Mouse (Mus musculus): ENCODE measurements around the gene Rab17. TPM values are rescaled to one million over a fixed set of nuclear protein-coding genes. Genes with fewer than 3 reads are reported as not detected.

The Rab17 gene
- polyA plus RNA-seq, 1 experiment = not detected

DNA sequence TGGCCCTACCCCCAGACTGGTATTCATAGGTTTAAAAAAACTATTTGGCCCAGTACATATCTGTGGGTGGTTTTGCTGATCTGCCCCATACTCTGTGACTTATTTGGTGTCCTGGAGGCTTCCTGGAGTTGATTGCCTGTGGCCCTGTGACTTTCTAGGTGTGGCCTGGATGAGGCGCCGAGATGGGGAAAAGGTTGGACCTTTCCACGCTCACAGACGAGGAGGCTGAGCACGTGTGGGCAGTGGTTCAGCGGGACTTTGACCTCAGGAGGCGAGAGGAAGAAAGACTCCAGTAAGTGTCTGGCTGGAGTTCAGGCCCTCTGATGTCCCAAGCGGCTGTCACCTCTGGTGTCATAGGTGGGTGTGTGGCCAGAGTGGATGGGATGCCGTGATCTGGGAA lies 47.8 kb downstream of the Rab17 start:
- Histone ChIP-seq H3K4me1 (ENCODE audit: control insufficient read depth, insufficient read depth, low read length) (no peaks in the 10 kb centered on the region), H3K4me3 (ENCODE audit: insufficient read depth, low read length) (no peak overlapping the region), H3K27ac (ENCODE audit: insufficient read depth, low read length) (no peak overlapping the region)
- TF ChIP-seq CTCF (IDR thresholded peaks at IDR 0.05; ENCODE audit: borderline replicate concordance, insufficient read depth, low read length) (no peak), POLR2A (IDR thresholded peaks at IDR 0.05; ENCODE audit: low read depth, low read length) (no peak)

DNA sequence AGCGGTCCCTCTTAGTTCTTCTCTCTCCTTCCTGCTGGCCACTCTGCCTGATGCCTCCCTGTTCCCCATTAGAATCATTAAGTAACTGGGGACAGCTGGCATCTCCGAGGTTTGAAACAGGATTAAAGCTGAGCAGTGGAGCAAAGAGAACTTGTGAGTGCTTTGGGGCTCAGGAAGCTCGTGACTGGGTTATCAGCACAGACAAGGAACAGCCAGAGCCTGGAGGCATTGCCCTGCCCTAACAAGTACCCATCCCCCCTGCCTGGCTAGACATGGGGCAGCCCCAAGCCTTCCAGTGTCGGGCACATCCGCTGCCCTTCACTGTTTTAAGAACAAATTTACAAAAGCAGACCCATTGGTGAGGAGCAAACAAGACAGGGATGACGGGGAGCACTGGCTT lies 52.0 kb downstream of the Rab17 start:
- no peak for TF ChIP-seq CTCF (IDR thresholded peaks at IDR 0.05; ENCODE audit: borderline replicate concordance, insufficient read depth, low read length)
- no peak for TF ChIP-seq POLR2A (IDR thresholded peaks at IDR 0.05; ENCODE audit: low read depth, low read length)

DNA sequence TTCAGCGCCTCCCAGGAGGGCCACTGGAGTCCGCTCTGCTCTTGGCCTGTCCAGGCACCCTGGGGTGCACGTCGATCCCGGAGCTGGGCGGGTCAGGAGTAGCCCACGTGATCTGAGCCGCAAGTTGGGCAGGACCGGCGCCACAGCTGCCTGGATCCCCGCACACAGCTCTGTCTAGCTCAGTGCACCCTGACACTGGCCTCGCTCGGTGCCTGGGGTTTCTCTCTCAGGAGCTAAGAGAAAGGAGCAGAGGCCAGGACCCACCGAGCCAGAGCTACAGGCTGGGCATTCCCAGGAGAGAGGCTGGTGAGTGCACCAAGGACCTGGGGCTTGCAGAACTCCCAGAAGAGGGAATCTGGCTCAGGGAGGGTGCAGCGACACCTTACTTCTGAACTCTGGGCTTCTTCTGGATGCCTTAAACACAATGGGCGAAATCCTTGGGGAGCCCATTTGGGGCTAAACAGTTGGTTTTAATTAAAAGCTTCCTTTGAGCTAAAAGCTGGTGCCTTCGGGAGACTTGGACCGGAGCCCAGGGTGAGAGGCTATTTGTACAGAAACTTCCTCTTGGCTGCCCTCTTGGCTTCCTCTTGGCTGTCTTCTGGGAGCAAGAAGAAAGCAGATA lies 54.4 kb downstream of the Rab17 start, which contains the start of gene Mlph:
Mlph (plus strand) TSS at position 138 of the 622 bp plus-strand sequence.
- H3K27ac ChIP-seq (ENCODE audit: insufficient read depth, low read length) = no peak within 1 kb of the TSS
- H3K4me3 ChIP-seq (ENCODE audit: insufficient read depth, low read length) = no peak within 1 kb of the TSS
- 0 out of 2 replicates have a peak, but pooled peaks cover 5% of the 10 kb centered on the region for H3K4me1 ChIP-seq (ENCODE audit: control insufficient read depth, insufficient read depth, low read length)
- TF ChIP-seq POLR2A (IDR thresholded peaks at IDR 0.05; ENCODE audit: low read depth, low read length) (no peak), CTCF (IDR thresholded peaks at IDR 0.05; ENCODE audit: borderline replicate concordance, insufficient read depth, low read length) (no peak)

More for the DNA sequence above, 52.0 kb downstream of the Rab17 start:
- Histone ChIP-seq H3K4me1 (ENCODE audit: control insufficient read depth, insufficient read depth, low read length) (0 out of 2 replicates have a peak, but pooled peaks cover 5% of the 10 kb centered on the region), H3K4me3 (ENCODE audit: insufficient read depth, low read length) (no peak overlapping the region), H3K27ac (ENCODE audit: insufficient read depth, low read length) (no peak overlapping the region)

DNA sequence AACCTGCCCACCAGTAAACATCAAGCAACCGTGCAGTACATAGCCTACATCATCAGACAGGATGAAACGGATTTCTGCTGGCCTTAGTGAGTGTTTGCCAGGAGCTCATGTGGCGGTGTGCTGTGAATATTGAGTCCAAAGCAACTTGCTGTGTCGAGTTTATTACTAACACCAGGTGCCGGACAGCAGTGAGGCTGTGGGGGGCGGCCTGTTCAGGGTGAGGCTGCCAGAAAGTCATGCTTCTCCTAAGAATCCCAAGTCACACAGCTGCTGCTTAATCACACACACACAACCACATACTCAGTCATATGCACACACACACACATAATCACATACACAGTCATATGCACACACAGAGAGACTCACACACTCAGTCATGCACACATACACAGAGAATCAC lies 56.2 kb downstream of the Rab17 start:
- no peak overlapping the region for H3K4me3 ChIP-seq (ENCODE audit: insufficient read depth, low read length)
- H3K27ac ChIP-seq (ENCODE audit: insufficient read depth, low read length) = no peak overlapping the region
- 0 out of 2 replicates have a peak, but pooled peaks cover 5% of the 10 kb centered on the region for H3K4me1 ChIP-seq (ENCODE audit: control insufficient read depth, insufficient read depth, low read length)
- TF ChIP-seq CTCF (IDR thresholded peaks at IDR 0.05; ENCODE audit: borderline replicate concordance, insufficient read depth, low read length) (no peak), POLR2A (IDR thresholded peaks at IDR 0.05; ENCODE audit: low read depth, low read length) (no peak)

DNA sequence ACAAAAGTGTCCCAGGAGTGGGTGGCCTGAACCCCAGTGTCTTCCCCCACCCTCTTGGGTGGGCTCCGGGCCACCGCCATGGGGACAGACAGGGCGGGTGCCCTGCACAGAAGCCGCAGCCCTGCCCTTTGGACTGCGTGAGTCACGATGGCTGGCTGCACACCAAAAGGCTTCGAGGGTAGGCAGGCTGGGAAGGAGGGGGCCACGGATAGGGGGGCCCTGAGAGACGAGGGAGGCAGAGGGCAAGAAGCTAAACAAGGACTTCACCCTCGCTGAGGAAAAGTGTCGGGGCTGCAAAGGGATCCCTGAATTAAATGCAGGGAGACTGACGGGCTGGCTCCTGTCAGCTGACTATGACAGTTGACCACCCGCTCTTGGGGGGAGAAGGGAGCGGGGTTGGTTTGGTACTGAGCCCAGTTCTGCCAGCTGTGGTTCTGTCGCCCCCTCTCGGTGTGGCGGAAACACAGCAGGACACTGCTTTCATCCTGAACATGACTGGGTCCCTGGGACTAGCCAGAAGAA lies 59.8 kb downstream of the Rab17 start:
- peaks cover 2% of the 10 kb centered on the region; the same call in 1 of the 2 replicates for H3K4me1 ChIP-seq (ENCODE audit: control insufficient read depth, insufficient read depth, low read length)
- no peak overlapping the region for H3K27ac ChIP-seq (ENCODE audit: insufficient read depth, low read length)
- no peak overlapping the region for H3K4me3 ChIP-seq (ENCODE audit: insufficient read depth, low read length)
- TF ChIP-seq CTCF (IDR thresholded peaks at IDR 0.05; ENCODE audit: borderline replicate concordance, insufficient read depth, low read length) = peak; percentile 53; the same call in 1 of the 2 replicates
- TF ChIP-seq POLR2A (IDR thresholded peaks at IDR 0.05; ENCODE audit: low read depth, low read length) = no peak

DNA sequence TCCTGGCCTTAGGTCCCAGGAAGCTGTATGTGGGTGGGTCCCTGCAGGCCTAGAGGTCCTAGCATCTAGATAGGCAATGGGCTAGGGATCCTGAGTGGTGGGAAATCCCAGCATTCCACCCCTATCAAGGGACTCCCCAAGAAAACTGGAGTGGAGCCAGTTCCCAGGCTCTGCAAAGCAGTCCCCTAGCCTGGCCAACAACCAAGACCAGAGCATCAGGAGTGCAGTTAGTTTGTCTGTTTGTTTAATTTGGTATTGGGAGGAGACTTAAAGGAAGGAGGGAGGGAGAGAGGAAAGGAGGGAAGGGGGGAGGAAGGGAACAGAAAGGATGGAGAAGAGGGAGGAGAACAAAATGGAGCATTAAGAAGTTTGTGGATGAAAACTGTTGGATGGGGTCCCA lies 60.3 kb downstream of the Rab17 start:
- TF ChIP-seq POLR2A (IDR thresholded peaks at IDR 0.05; ENCODE audit: low read depth, low read length) = no peak
- TF ChIP-seq CTCF (IDR thresholded peaks at IDR 0.05; ENCODE audit: borderline replicate concordance, insufficient read depth, low read length) = no peak
- no peak overlapping the region for H3K4me3 ChIP-seq (ENCODE audit: insufficient read depth, low read length)
- peaks cover 3% of the 10 kb centered on the region; the same call in 1 of the 2 replicates for H3K4me1 ChIP-seq (ENCODE audit: control insufficient read depth, insufficient read depth, low read length)
- no peak overlapping the region for H3K27ac ChIP-seq (ENCODE audit: insufficient read depth, low read length)

Other genes with a start within 250 kb of the Rab17 start
- 591 and 749 TPM in 2 replicates for gene Col6a3, start 125.7 kb downstream of the Rab17 start, polyA plus RNA-seq (2011; ENCODE audit: insufficient read length, low read depth, missing spikeins)
- gene Mlph, start 54.6 kb downstream of the Rab17 start, polyA plus RNA-seq (2011; ENCODE audit: insufficient read length, low read depth, missing spikeins) = 0.18 and 0.19 TPM in 2 replicates
- not detected in 2 replicates for gene Prlh, start 16.6 kb downstream of the Rab17 start, polyA plus RNA-seq (2011; ENCODE audit: insufficient read length, low read depth, missing spikeins)
- 109 and 170 TPM in 2 replicates for gene Lrrfip1, start 29.1 kb upstream of the Rab17 start, polyA plus RNA-seq (2011; ENCODE audit: insufficient read length, low read depth, missing spikeins)
- 0.27 TPM in 1 of 2 replicates, not detected in the other for gene Rbm44, start 175.4 kb upstream of the Rab17 start, polyA plus RNA-seq (2011; ENCODE audit: insufficient read length, low read depth, missing spikeins)
- 5.7 and 7.6 TPM in 2 replicates for gene Ramp1, start 210.2 kb upstream of the Rab17 start, polyA plus RNA-seq (2011; ENCODE audit: insufficient read length, low read depth, missing spikeins)